Mouse (Mus musculus): ENCODE measurements around the gene Ifnar2.

DNA sequence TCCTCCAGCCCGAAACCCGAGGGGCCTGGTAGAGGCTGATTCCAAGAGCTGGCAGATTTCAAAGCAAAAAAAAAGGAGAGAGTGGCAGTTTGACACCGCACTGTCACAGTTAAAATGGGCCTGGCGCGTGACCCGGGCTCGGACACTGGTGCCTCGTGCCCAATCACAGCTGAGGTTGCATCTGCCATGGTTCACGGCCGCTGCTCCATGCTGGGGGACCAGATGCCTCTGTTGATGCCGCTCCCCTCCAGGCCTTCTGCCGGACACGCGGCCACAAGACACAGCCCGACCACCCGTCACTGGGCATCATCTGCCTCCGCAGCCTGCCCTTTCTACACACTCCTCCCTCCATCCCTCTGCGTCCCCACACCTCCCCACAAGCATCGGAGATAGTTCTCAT, 43.7 kb upstream of the Ifnar2 start:
- TF ChIP-seq POLR2A (IDR thresholded peaks at IDR 0.05; ENCODE audit: borderline replicate concordance, extremely low read depth, low read depth, low read length) (no peak), CTCF (IDR thresholded peaks at IDR 0.05; ENCODE audit: insufficient read depth, low read length) (no peak)

Data from lung, adult 2 months (tissue).